Comparison of ENCODE assay signal across 9 mouse cellular contexts in the genomic region with DNA sequence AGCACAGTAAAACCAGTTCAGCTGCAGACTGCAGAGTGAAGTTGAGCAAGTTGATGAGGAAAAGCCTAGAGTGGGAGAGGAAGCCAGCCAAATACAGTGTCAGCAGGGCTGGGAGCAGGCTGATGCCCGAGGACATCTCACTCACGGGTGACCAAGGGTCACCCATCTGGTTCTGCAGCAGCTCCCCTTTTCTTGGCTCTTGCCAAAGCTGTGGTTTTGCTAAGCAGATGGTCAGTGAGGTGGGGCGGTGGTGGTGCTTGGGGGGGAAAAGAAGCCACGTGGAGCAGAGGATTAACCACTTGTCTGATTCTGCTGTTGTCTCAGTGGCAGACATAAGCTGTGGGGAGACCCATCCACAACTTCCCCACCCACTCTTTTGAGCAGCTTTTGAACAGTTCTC. TPM values are rescaled to one million over a fixed set of nuclear protein-coding genes. Genes with fewer than 3 reads are reported as not detected.
DNase-seq lines count a peak whose midpoint lies in the region; ATAC-seq and TF ChIP-seq lines count a peak whose summit lies in the region.
"Had no signal": no experiment of that assay in that cellular context is flagged by ENCODE, and none has a peak within 500 bp of the region (broad histone marks: within the 10 kb centered on the region; RNA-seq: fewer than 3 reads in every experiment).

No protein-coding gene starts in this region.

- no peak for ATAC-seq in midbrain, embryonic 13.5 days

- TF ChIP-seq CTCF in gastrocnemius, adult 2 months (IDR thresholded peaks at IDR 0.05): no peak

- H3K4me1 ChIP-seq in midbrain, embryonic 10.5 days: peaks cover 29% of the 10 kb centered on the region
- peaks cover 29% of the 10 kb centered on the region for H3K4me1 ChIP-seq in midbrain, embryonic 13.5 days (replicated peaks)

- DNase-seq in cerebellum, postnatal 25 days: peak; percentile 28 to 37
- DNase-seq in cerebellum, adult 9-10 months: no peak
- DNase-seq in midbrain, embryonic 10.5 days (ENCODE audit: low spot score): no peak
- DNase-seq in gastrocnemius, adult 2 months: peak; percentile 76
- DNase-seq in lung, postnatal 14 days: peak; percentile 60
- no peak for DNase-seq in thymus, postnatal 4 days
- no peak for DNase-seq in cerebellum, adult 8-10 months

- intact Hi-C loops in gastrocnemius, adult 2 months (cut with DNase I): no loop called here

- H3K27me3 ChIP-seq in midbrain, embryonic 10.5 days (ENCODE audit: low read depth, poor library complexity, severe bottlenecking): no peaks in the 10 kb centered on the region
- no peaks in the 10 kb centered on the region for H3K27me3 ChIP-seq in midbrain, embryonic 13.5 days
- H3K27me3 ChIP-seq: liver, embryonic 15.5 days had no signal

- H3K36me3 ChIP-seq in midbrain, embryonic 10.5 days: peaks cover 13% of the 10 kb centered on the region
- H3K36me3 ChIP-seq in midbrain, embryonic 13.5 days: peaks cover 7% of the 10 kb centered on the region; the same call in 1 of the 2 replicates

- no peak overlapping the region for H3K9ac ChIP-seq in midbrain, embryonic 13.5 days (replicated peaks)
- H3K9ac ChIP-seq: liver, embryonic 15.5 days had no signal

- no peaks in the 10 kb centered on the region for H3K9me3 ChIP-seq in midbrain, embryonic 10.5 days (replicated peaks)
- no peaks in the 10 kb centered on the region for H3K9me3 ChIP-seq in midbrain, embryonic 13.5 days
- H3K9me3 ChIP-seq: liver, embryonic 15.5 days had no signal

- 15% methylated on average over 4 of the region's 4 CpGs for WGBS in midbrain, embryonic 10.5 days
- 7% methylated on average over 4 of the region's 4 CpGs for WGBS in midbrain, embryonic 13.5 days

- H3K4me2 ChIP-seq in midbrain, embryonic 13.5 days (replicated peaks): no peak overlapping the region
- H3K4me2 ChIP-seq: liver, embryonic 15.5 days had no signal

- H3K4me3 ChIP-seq in midbrain, embryonic 10.5 days: no peak overlapping the region
- no peak overlapping the region for H3K4me3 ChIP-seq in midbrain, embryonic 13.5 days (replicated peaks)
- no peak overlapping the region for H3K4me3 ChIP-seq in gastrocnemius, adult 2 months
- H3K4me3 ChIP-seq: liver, embryonic 15.5 days had no signal

- peak overlapping the region; percentile 69 for H3K27ac ChIP-seq in midbrain, embryonic 10.5 days (replicated peaks)
- no peak overlapping the region for H3K27ac ChIP-seq in midbrain, embryonic 13.5 days
- H3K27ac ChIP-seq in gastrocnemius, adult 2 months: peak overlapping the region; percentile 68
- H3K27ac ChIP-seq: liver, embryonic 15.5 days had no signal

RNA-seq across cellular contexts. Expression of a gene that starts 7.1 kb away (rescaled TPM):
- polyA plus RNA-seq in midbrain, embryonic 10.5 days (2016; fragmentation: Nextera tagmentation; extraction: Ambion mirVana): 30.5 and 43.3 TPM in 2 replicates
- 60.6 and 66.1 TPM in 2 replicates for polyA plus RNA-seq in midbrain, embryonic 13.5 days (2015; fragmentation: Nextera tagmentation; extraction: Ambion mirVana)
- total RNA-seq in gastrocnemius, adult 2 months (2021): 10 to 100 TPM; 16.3 to 18.6 TPM

RNA-seq across cellular contexts. Expression of a gene that starts 21.9 kb away (rescaled TPM):
- polyA plus RNA-seq in midbrain, embryonic 10.5 days (2016; fragmentation: Nextera tagmentation; extraction: Ambion mirVana): 1.2 and 2.7 TPM in 2 replicates
- polyA plus RNA-seq in midbrain, embryonic 13.5 days (2015; fragmentation: Nextera tagmentation; extraction: Ambion mirVana): 4.4 and 5.1 TPM in 2 replicates
- total RNA-seq in gastrocnemius, adult 2 months (2021): not detected
- polyA plus RNA-seq: liver, embryonic 15.5 days had no signal

RNA-seq across cellular contexts. Expression of a gene that starts 45.1 kb away (rescaled TPM):
- 270 and 277 TPM in 2 replicates for polyA plus RNA-seq in midbrain, embryonic 10.5 days (2016; fragmentation: Nextera tagmentation; extraction: Ambion mirVana)
- polyA plus RNA-seq in midbrain, embryonic 13.5 days (2015; fragmentation: Nextera tagmentation; extraction: Ambion mirVana): 213 TPM in 2 replicates
- 100 to 1,000 TPM in 1 of 2 experiments, 10 to 100 TPM in 1; 99.5 to 121 TPM for total RNA-seq in gastrocnemius, adult 2 months (2021)

RNA-seq across cellular contexts. Expression of a gene that starts 55.8 kb away (rescaled TPM):
- 33.2 and 37.9 TPM in 2 replicates for polyA plus RNA-seq in midbrain, embryonic 10.5 days (2016; fragmentation: Nextera tagmentation; extraction: Ambion mirVana)
- polyA plus RNA-seq in midbrain, embryonic 13.5 days (2015; fragmentation: Nextera tagmentation; extraction: Ambion mirVana): 37.1 and 37.3 TPM in 2 replicates
- total RNA-seq in gastrocnemius, adult 2 months (2021): 10 to 100 TPM; 13.0 to 17.4 TPM

Comparison
In these comparisons a context has a peak if more than half of its experiments do, and no peak if none do; other contexts are left out.
1. DNase-seq: peak in cerebellum, postnatal 25 days (2 of 2), gastrocnemius, adult 2 months (single experiment) and lung, postnatal 14 days (single experiment); none in cerebellum, adult 9-10 months (single experiment), midbrain, embryonic 10.5 days (single experiment), thymus, postnatal 4 days (single experiment) and cerebellum, adult 8-10 months (single experiment).